Mouse (Mus musculus): ENCODE measurements around the gene Ick.
A peak's percentile ranks its signal among the peaks of the same experiment; 100 is the strongest.

Gene Ick

GRCm38 (mm10) chr9:78195034-78195433 is 86.0 kb downstream of the Ick start:
- peak; percentile 30 to 31 for DNase-seq

- no peak for DNase-seq
Measured at GRCm38 (mm10) chr9:78197801-78198200, 88.8 kb downstream of the Ick start.

- no peak for DNase-seq
Measured at GRCm38 (mm10) chr9:78204194-78204593, 95.2 kb downstream of the Ick start.

DNA sequence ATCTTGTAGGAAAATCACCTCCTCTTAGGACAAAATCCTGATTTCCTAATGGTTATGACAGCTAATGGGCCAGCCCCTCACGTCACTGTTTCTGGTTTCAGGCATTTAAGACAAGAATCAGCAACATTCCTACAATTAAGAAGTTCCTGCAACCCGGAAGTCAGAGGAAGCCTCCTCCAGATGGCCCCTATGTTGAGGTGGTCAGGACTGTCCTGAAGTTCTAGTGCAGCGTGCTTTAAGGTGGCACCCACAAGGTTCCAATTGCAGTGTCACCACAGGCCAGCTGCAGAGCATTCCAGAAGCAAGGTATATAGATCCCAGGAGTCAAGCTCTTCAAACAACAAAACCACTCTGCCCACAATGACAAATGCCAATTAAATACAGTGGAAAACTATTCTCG is 100.0 kb downstream of the Ick start:
- no peak for DNase-seq

- no peak for DNase-seq
Measured at GRCm38 (mm10) chr9:78210079-78210478, 101.1 kb downstream of the Ick start.

GRCm38 (mm10) chr9:78210821-78211220 is 101.8 kb downstream of the Ick start:
- no peak for DNase-seq

GRCm38 (mm10) chr9:78211521-78211920 is 102.5 kb downstream of the Ick start:
- DNase-seq = no peak

DNA sequence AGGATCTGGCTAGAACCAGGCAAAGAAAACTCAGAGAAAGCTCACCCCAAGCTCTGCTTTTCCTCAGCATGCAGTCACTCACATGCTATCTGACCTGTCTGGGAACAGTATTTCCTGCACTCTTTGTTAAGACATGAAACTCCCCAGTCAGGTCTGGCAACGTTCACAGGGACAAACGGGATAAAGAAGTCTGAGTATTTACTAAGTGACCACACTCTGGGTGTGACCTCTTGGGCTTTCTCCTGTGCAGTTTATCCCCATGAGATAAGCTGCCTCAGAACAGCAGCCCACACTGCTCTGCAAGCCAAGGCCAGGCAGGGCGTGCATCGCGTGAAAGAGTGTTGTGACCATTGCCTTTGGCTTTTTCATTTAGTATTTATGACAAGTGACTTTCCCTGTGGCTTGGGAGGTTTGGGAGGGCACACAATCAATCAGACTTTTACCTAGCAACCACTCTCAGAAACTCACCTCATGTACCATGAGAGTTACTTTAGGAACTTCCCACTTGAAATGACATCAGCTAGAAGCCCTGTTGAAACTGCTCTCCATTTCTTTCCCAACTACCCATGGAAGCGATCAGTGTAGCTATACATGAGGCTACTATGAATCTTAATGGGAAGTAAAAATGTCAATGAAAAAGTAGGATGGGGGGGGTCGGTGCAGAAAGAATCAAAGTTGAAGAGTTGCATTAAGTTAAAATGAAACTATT is 103.5 kb downstream of the Ick start:
- DNase-seq = no peak

- DNase-seq = no peak
Measured at GRCm38 (mm10) chr9:78217074-78217473, 108.1 kb downstream of the Ick start.

All from cerebellum, postnatal 10 days (tissue).